Mouse (Mus musculus): ENCODE measurements around the gene Pdcd4. TPM values are rescaled to one million over a fixed set of nuclear protein-coding genes. Genes with fewer than 3 reads are reported as not detected.
"Not testable (repeated sequence)": the region's sequence is repeated elsewhere in the genome, so short reads cannot be mapped to it uniquely, and the experiment has no call there.

The Pdcd4 gene
- polyA plus RNA-seq, 1 experiment from 2014 or later = 60.4 TPM

- Histone ChIP-seq H3K27me3 (no peaks in the 10 kb centered on the region), H3K36me3 (peaks cover 5% of the 10 kb centered on the region), H3K27ac (replicated peaks) (peak within 1 kb of the TSS; percentile 99), H3K4me1 (replicated peaks) (peaks cover 32% of the 10 kb centered on the region), H3K4me3 (peak within 1 kb of the TSS; percentile 95), H3K9me3 (no peaks in the 10 kb centered on the region), H3K9ac (peak within 1 kb of the TSS; percentile 91), H3K4me2 (peak within 1 kb of the TSS; percentile 63)
- WGBS = under 1% methylated on average over 53 of the region's 62 CpGs
- peak; percentile 96 for ATAC-seq (ENCODE audit: low FRiP score, low read depth)
Observed at GRCm38 (mm10) chr19:53943802-53944785, 52.1 kb downstream of the Pdcd4 start, which contains the start of the genes Shoc2 and Bbip1. Shoc2 (plus strand) TSS chr19:53944306. Bbip1 (minus strand) TSS chr19:53944627.

DNA sequence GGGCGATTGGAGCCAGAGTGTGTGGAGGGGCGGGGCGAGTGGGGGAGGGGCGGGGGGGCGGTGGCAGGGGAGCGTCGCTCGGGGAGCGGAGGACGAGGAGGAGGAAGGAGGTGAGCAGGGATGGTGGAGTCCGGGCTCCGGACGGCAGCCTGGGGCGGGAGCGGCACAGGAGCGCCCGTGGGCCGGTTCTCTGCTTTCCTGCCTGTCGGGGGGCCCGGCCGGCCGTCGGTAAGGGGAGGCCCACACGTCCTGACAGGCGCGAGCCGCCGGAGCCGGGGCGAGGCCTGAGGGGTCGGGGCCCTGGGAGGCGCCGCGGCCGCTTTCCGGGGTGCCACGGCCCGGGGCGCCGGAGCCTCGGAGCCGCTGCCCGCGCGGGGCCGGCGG is 52.7 kb downstream of the Pdcd4 start:
- 0% methylated on average over 20 of the region's 47 CpGs for WGBS
- no peak; the same call in 1 of the 2 replicates for ATAC-seq (ENCODE audit: low FRiP score, low read depth)
- no peaks in the 10 kb centered on the region for H3K9me3 ChIP-seq

DNA sequence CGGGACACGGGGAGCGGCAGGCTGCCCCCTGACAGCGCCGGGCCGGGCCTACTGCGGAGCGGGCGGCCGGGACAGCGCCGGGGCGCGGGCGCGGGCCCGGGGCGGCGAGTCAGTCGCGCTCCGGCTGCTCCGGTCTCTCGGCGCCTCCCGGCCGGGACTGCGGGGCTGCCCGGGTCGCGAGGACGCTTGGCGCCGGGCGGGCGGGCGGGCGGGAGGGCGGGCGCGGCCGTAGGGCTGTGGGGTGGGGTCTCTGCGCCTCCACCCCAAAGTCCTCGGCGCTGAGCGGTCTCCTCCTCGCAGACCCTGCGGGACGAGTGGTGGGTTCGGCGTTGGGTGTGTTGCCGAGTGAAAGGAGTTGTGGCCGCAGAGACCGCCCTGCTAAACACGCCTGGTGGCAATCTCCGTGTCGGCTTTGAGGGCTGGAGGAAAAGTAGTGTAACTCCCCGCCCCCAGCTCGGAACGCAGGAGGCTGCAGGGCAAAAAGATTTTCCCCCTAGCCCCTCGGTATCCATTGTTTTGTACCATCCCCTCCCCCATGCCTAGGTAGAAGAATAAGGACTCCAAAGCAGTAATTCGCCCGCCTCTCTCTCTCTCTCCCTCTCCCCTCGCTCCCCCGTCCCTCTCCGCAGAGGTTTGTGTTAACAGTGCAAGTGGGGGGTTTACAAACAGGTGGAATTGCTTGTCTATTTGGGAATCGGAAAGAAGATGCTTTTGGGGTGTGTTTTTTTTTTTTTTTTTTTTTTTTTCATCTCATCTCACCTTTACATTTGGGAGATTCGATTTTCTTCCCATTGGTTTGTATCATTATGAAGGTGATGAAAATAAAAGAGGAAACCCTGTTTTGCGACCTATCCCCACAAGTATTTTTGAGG is 53.4 kb downstream of the Pdcd4 start:
- Histone ChIP-seq H3K4me3 (peak overlapping the region; percentile 95), H3K36me3 (no peaks in the 10 kb centered on the region), H3K4me1 (replicated peaks) (peaks cover 32% of the 10 kb centered on the region), H3K27me3 (no peaks in the 10 kb centered on the region), H3K27ac (replicated peaks) (peak overlapping the region; percentile 98), H3K9me3 (no peaks in the 10 kb centered on the region), H3K9ac (peak overlapping the region; percentile 91), H3K4me2 (peak overlapping the region; percentile 63)
- peak; percentile 10; the same call in 1 of the 2 replicates for ATAC-seq (ENCODE audit: low FRiP score, low read depth)
- WGBS = under 1% methylated on average over 30 of the region's 69 CpGs

More for the DNA sequence above, 52.7 kb downstream of the Pdcd4 start:
- H3K4me1 ChIP-seq (replicated peaks) = peaks cover 32% of the 10 kb centered on the region
- H3K4me2 ChIP-seq = peak overlapping the region; percentile 63
- H3K36me3 ChIP-seq = no peaks in the 10 kb centered on the region
- H3K27ac ChIP-seq (replicated peaks) = peak overlapping the region; percentile 98
- H3K9ac ChIP-seq = peak overlapping the region; percentile 91
- no peaks in the 10 kb centered on the region for H3K27me3 ChIP-seq
- peak overlapping the region; percentile 95 for H3K4me3 ChIP-seq

- Histone ChIP-seq H3K4me2 (no peak overlapping the region), H3K4me1 (replicated peaks) (no peaks in the 10 kb centered on the region), H3K4me3 (no peak overlapping the region), H3K9ac (no peak overlapping the region), H3K9me3 (no peaks in the 10 kb centered on the region), H3K27me3 (no peaks in the 10 kb centered on the region), H3K36me3 (no peaks in the 10 kb centered on the region), H3K27ac (replicated peaks) (no peak overlapping the region)
- WGBS = 91% methylated on average over 2 of the region's 2 CpGs
- ATAC-seq (ENCODE audit: low FRiP score, low read depth) = no peak
Observed at GRCm38 (mm10) chr19:53957513-53957912, 65.5 kb downstream of the Pdcd4 start.

GRCm38 (mm10) chr19:53962511-53962910 is 70.5 kb downstream of the Pdcd4 start:
- Histone ChIP-seq H3K9ac (no peak overlapping the region), H3K4me1 (replicated peaks) (no peaks in the 10 kb centered on the region), H3K4me2 (no peak overlapping the region), H3K36me3 (no peaks in the 10 kb centered on the region), H3K27me3 (no peaks in the 10 kb centered on the region), H3K9me3 (no peaks in the 10 kb centered on the region), H3K27ac (replicated peaks) (no peak overlapping the region), H3K4me3 (no peak overlapping the region)
- no peak for ATAC-seq (ENCODE audit: low FRiP score, low read depth)
- WGBS = 94% methylated on average over 4 of the region's 4 CpGs

GRCm38 (mm10) chr19:53964347-53964746 is 72.3 kb downstream of the Pdcd4 start:
- H3K4me1 ChIP-seq (replicated peaks); H3K36me3 ChIP-seq; H3K27ac ChIP-seq (replicated peaks); H3K9me3 ChIP-seq; H3K4me2 ChIP-seq; ATAC-seq (ENCODE audit: low FRiP score, low read depth); H3K27me3 ChIP-seq; H3K9ac ChIP-seq; H3K4me3 ChIP-seq: not testable (repeated sequence)
- 94% methylated on average over 3 of the region's 3 CpGs for WGBS

DNA sequence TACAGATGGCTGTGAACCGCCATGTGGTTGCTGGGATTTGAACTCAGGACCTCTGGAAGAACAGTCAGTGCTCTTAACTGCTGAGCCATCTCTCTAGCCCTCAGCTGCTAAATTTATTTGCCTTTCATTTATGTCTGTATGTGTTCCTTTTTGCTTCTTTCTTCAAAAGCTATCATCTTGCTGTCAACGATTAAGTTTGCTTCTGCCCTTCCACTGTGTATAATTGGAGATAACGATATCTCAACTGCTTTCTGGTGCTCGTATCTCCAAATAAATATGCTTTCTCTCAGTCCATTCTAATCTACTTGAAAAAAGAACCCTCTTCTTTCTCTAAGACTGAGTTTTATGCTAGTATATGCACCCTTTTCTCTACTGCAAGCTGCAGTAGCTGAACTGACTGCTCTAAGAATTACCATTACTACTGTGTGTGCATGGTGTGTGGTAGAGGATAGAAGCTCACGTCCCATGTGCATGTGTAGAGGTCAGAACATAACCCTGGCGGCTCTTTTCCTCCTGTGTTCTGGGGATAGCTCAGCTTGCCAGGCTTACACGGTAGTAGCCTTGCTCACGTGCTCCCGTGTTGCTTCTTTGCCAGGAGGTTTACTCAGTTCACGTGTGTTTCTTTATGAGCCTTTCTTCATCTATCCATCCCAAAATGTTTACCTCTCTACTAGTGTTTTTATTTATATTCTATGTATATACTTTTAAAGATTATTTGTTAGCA is 73.0 kb downstream of the Pdcd4 start:
- no peak overlapping the region for H3K27ac ChIP-seq (replicated peaks)
- H3K36me3 ChIP-seq = no peaks in the 10 kb centered on the region
- no peaks in the 10 kb centered on the region for H3K27me3 ChIP-seq
- no peak overlapping the region for H3K9ac ChIP-seq
- no peaks in the 10 kb centered on the region for H3K4me1 ChIP-seq (replicated peaks)
- 93% methylated on average over 10 of the region's 10 CpGs for WGBS
- H3K4me2 ChIP-seq = no peak overlapping the region
- no peaks in the 10 kb centered on the region for H3K9me3 ChIP-seq
- no peak overlapping the region for H3K4me3 ChIP-seq
- no peak for ATAC-seq (ENCODE audit: low FRiP score, low read depth)

GRCm38 (mm10) chr19:53969226-53969625 is 77.2 kb downstream of the Pdcd4 start:
- Histone ChIP-seq H3K9me3 (no peaks in the 10 kb centered on the region), H3K27me3 (no peaks in the 10 kb centered on the region), H3K4me3 (no peak overlapping the region), H3K36me3 (no peaks in the 10 kb centered on the region), H3K9ac (no peak overlapping the region), H3K4me2 (no peak overlapping the region), H3K4me1 (replicated peaks) (no peaks in the 10 kb centered on the region), H3K27ac (replicated peaks) (no peak overlapping the region)
- ATAC-seq (ENCODE audit: low FRiP score, low read depth) = no peak
- WGBS = 91% methylated on average over 3 of the region's 3 CpGs

GRCm38 (mm10) chr19:53971938-53972337 is 79.9 kb downstream of the Pdcd4 start:
- WGBS = 88% methylated on average over 7 of the region's 7 CpGs
- no peaks in the 10 kb centered on the region for H3K27me3 ChIP-seq
- no peak overlapping the region for H3K4me3 ChIP-seq
- no peak overlapping the region for H3K4me2 ChIP-seq
- H3K9ac ChIP-seq = no peak overlapping the region
- no peak for ATAC-seq (ENCODE audit: low FRiP score, low read depth)
- no peaks in the 10 kb centered on the region for H3K4me1 ChIP-seq (replicated peaks)
- no peaks in the 10 kb centered on the region for H3K9me3 ChIP-seq
- H3K36me3 ChIP-seq = 0 out of 2 replicates have a peak, but pooled peaks cover 3% of the 10 kb centered on the region
- no peak overlapping the region for H3K27ac ChIP-seq (replicated peaks)

- Histone ChIP-seq H3K4me1 (replicated peaks) (no peaks in the 10 kb centered on the region), H3K9me3 (no peaks in the 10 kb centered on the region), H3K36me3 (peaks cover 7% of the 10 kb centered on the region; the same call in 1 of the 2 replicates), H3K9ac (no peak overlapping the region), H3K4me2 (no peak overlapping the region), H3K4me3 (no peak overlapping the region), H3K27ac (replicated peaks) (no peak overlapping the region), H3K27me3 (no peaks in the 10 kb centered on the region)
- WGBS = 86% methylated on average over 1 of the region's 1 CpGs
- no peak for ATAC-seq (ENCODE audit: low FRiP score, low read depth)
Observed at GRCm38 (mm10) chr19:53973656-53974055, 81.6 kb downstream of the Pdcd4 start.
